Mouse (Mus musculus) C2C12 (cell line): ENCODE data around the gene Cyb5rl.

ENCODE experiments used
- CEBPB ChIP-seq: IDR thresholded peaks from one replicate; pipeline ENCODE4 v1.6.1; 2011; ENCODE audit warnings: low read depth, mild to moderate bottlenecking, control low read depth, moderate library complexity
- CTCF ChIP-seq: IDR thresholded peaks from one replicate; pipeline ENCODE4 v1.5.1; 2011; ENCODE audit not compliant: control insufficient read depth, insufficient read depth, insufficient read length
- FOSL1 ChIP-seq: IDR thresholded peaks from one replicate; pipeline ENCODE4 v1.8.0; 2011; ENCODE audit warnings: mild to moderate bottlenecking, low read length; ENCODE audit not compliant: poor library complexity, insufficient read depth, severe bottlenecking
- MAX ChIP-seq: IDR thresholded peaks from one replicate; pipeline ENCODE4 v1.6.1; 2011; ENCODE audit warnings: mild to moderate bottlenecking, control low read depth
- MYOD1 ChIP-seq: IDR thresholded peaks from one replicate; pipeline ENCODE4 v1.6.1; 2011; ENCODE audit warnings: low read depth; ENCODE audit not compliant: control insufficient read depth, insufficient read length
- MYOG ChIP-seq: IDR thresholded peaks from one replicate; pipeline ENCODE4 v1.6.1; 2011; ENCODE audit not compliant: control insufficient read depth, insufficient read length; ENCODE audit errors: extremely low read depth
- USF1 ChIP-seq: IDR thresholded peaks from one replicate; pipeline ENCODE4 v1.6.1; 2011; ENCODE audit warnings: low read depth, mild to moderate bottlenecking, control low read depth, moderate library complexity

DNA sequence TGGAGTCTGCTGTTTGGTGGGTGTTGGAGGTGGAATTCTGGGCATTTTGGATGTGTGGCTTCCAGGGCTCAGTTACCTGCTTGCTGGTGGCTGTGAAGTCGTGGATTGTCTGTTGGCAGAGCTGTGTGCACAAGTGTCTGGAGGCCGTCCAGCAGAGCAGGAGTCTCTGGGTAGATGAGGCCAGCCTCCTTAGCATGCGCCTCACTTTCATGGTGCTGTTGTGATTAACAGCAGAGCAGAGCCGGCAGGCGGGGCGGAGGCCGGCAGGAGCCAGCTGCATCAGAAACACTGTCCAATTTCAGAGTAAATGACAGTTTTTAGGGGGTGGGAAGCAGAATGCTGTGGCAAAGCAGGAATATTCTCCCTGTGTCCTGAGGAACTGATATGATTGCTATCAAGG lies 47.8 kb upstream of the Cyb5rl start:
- TF ChIP-seq CTCF (no peak), MAX (no peak), USF1 (no peak), MYOG (no peak), MYOD1 (no peak), FOSL1 (no peak), CEBPB (no peak)
